Mouse (Mus musculus): ENCODE measurements around the gene Gm20388. TPM values are rescaled to one million over a fixed set of nuclear protein-coding genes. Genes with fewer than 3 reads are reported as not detected.
A peak's percentile ranks its signal among the peaks of the same experiment; 100 is the strongest.

The Gm20388 gene
- polyA plus RNA-seq, 1 experiment, result 10.6 TPM

DNA sequence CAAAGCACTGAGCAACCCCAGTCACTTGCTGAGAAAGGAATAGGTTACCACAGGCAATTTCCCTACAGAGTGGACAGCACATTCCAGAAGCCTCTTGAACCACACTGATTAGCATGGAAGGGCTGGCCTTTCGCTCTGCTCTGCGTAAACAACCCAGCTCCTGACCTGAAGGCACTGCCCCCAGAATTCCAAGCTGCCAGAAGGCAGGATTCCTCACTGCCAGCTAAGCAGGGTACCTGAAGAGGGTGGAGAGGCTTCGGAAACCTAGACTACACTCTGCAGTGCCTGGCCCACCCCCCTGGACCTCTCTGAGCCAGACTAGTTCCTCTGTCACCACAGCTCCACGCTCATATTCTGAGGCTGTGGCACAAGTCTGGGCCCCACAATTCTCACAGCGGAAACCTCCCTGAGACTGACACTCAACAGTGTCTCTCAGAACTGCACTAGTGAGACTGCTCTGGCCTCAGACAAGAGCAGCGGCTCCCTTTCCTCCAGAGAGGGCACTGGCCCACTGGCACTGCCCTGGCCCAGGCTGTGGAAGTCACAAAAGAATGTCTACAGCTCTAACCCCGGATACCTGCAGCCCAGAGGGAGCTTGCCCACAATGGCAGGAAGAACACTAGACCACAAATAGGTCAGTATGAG, 2616.0 kb downstream of the Gm20388 start:
- no peak overlapping the region for H3K27ac ChIP-seq (ENCODE audit: control insufficient read depth, insufficient read depth, low read depth, low read length, poor library complexity)
- WGBS, result 61% methylated on average over 7 of the region's 7 CpGs
- TF ChIP-seq POLR2A (IDR thresholded peaks at IDR 0.05; ENCODE audit: borderline replicate concordance, control insufficient read depth, low read depth, low read length), result no peak
- TF ChIP-seq CTCF (IDR thresholded peaks at IDR 0.05; ENCODE audit: control insufficient read depth, insufficient read depth, low read length), result no peak
- H3K4me1 ChIP-seq (ENCODE audit: control insufficient read depth, insufficient read depth, low read length), result peaks cover 3% of the 10 kb centered on the region; the same call in 1 of the 2 replicates
- H3K4me3 ChIP-seq (replicated peaks; ENCODE audit: control insufficient read depth, low read depth, low read length), result no peak overlapping the region

- WGBS, result 93% methylated on average over 3 of the region's 3 CpGs
- no peak overlapping the region for H3K27ac ChIP-seq (ENCODE audit: control insufficient read depth, insufficient read depth, low read depth, low read length, poor library complexity)
- TF ChIP-seq CTCF (IDR thresholded peaks at IDR 0.05; ENCODE audit: control insufficient read depth, insufficient read depth, low read length) (no peak), POLR2A (IDR thresholded peaks at IDR 0.05; ENCODE audit: borderline replicate concordance, control insufficient read depth, low read depth, low read length) (no peak)
- peaks cover 3% of the 10 kb centered on the region; the same call in 1 of the 2 replicates for H3K4me1 ChIP-seq (ENCODE audit: control insufficient read depth, insufficient read depth, low read length)
- H3K4me3 ChIP-seq (replicated peaks; ENCODE audit: control insufficient read depth, low read depth, low read length), result no peak overlapping the region
Observed at GRCm38 (mm10) chr8:122527937-122528336, 2617.3 kb downstream of the Gm20388 start.

- WGBS, result 89% methylated on average over 4 of the region's 4 CpGs
- TF ChIP-seq POLR2A (IDR thresholded peaks at IDR 0.05; ENCODE audit: borderline replicate concordance, control insufficient read depth, low read depth, low read length) (no peak), CTCF (IDR thresholded peaks at IDR 0.05; ENCODE audit: control insufficient read depth, insufficient read depth, low read length) (no peak)
- Histone ChIP-seq H3K4me1 (ENCODE audit: control insufficient read depth, insufficient read depth, low read length) (no peaks in the 10 kb centered on the region; the same call in 1 of the 2 replicates), H3K27ac (ENCODE audit: control insufficient read depth, insufficient read depth, low read depth, low read length, poor library complexity) (no peak overlapping the region), H3K4me3 (replicated peaks; ENCODE audit: control insufficient read depth, low read depth, low read length) (no peak overlapping the region)
Observed at GRCm38 (mm10) chr8:122529159-122529558, 2618.5 kb downstream of the Gm20388 start.

GRCm38 (mm10) chr8:122531312-122531711, 2620.7 kb downstream of the Gm20388 start:
- H3K27ac ChIP-seq (ENCODE audit: control insufficient read depth, insufficient read depth, low read depth, low read length, poor library complexity), result no peak overlapping the region
- TF ChIP-seq CTCF (IDR thresholded peaks at IDR 0.05; ENCODE audit: control insufficient read depth, insufficient read depth, low read length) (no peak), POLR2A (IDR thresholded peaks at IDR 0.05; ENCODE audit: borderline replicate concordance, control insufficient read depth, low read depth, low read length) (no peak)

GRCm38 (mm10) chr8:122537033-122537432, 2626.4 kb downstream of the Gm20388 start:
- H3K27ac ChIP-seq (ENCODE audit: control insufficient read depth, insufficient read depth, low read depth, low read length, poor library complexity), result peak overlapping the region; percentile 84
- TF ChIP-seq CTCF (IDR thresholded peaks at IDR 0.05; ENCODE audit: control insufficient read depth, insufficient read depth, low read length), result no peak
- no peak for TF ChIP-seq POLR2A (IDR thresholded peaks at IDR 0.05; ENCODE audit: borderline replicate concordance, control insufficient read depth, low read depth, low read length)
- no peak overlapping the region for H3K4me3 ChIP-seq (replicated peaks; ENCODE audit: control insufficient read depth, low read depth, low read length)
- WGBS, result 74% methylated on average over 6 of the region's 6 CpGs
- peaks cover 5% of the 10 kb centered on the region for H3K4me1 ChIP-seq (ENCODE audit: control insufficient read depth, insufficient read depth, low read length)

More at GRCm38 (mm10) chr8:122531312-122531711, 2620.7 kb downstream of the Gm20388 start:
- WGBS, result 91% methylated on average over 8 of the region's 8 CpGs
- no peaks in the 10 kb centered on the region for H3K4me1 ChIP-seq (ENCODE audit: control insufficient read depth, insufficient read depth, low read length)
- no peak overlapping the region for H3K4me3 ChIP-seq (replicated peaks; ENCODE audit: control insufficient read depth, low read depth, low read length)

DNA sequence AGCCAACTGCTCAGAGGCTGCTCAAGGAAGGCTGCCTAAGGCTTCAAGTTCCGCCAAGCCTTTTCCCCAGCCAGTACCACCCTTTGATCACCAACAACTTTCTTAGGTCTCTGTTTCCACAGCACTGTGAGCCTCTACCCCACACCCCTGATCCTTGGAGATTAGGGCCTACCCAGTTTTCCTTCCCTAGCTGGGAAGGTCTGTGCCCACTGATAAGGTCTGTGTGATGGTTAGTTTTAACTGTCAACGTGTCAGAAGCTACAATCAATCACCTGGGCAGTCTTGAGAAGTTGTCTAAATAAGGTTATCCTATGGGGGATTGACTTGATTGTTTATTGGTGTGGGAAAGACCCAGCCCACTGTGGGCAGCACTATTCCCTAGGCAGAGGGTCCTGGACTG, 2627.2 kb downstream of the Gm20388 start:
- Histone ChIP-seq H3K4me3 (replicated peaks; ENCODE audit: control insufficient read depth, low read depth, low read length) (no peak overlapping the region), H3K4me1 (ENCODE audit: control insufficient read depth, insufficient read depth, low read length) (peaks cover 5% of the 10 kb centered on the region), H3K27ac (ENCODE audit: control insufficient read depth, insufficient read depth, low read depth, low read length, poor library complexity) (peak overlapping the region; percentile 84)
- TF ChIP-seq CTCF (IDR thresholded peaks at IDR 0.05; ENCODE audit: control insufficient read depth, insufficient read depth, low read length) (no peak), POLR2A (IDR thresholded peaks at IDR 0.05; ENCODE audit: borderline replicate concordance, control insufficient read depth, low read depth, low read length) (no peak)
- WGBS, result 47% methylated on average over 2 of the region's 2 CpGs

DNA sequence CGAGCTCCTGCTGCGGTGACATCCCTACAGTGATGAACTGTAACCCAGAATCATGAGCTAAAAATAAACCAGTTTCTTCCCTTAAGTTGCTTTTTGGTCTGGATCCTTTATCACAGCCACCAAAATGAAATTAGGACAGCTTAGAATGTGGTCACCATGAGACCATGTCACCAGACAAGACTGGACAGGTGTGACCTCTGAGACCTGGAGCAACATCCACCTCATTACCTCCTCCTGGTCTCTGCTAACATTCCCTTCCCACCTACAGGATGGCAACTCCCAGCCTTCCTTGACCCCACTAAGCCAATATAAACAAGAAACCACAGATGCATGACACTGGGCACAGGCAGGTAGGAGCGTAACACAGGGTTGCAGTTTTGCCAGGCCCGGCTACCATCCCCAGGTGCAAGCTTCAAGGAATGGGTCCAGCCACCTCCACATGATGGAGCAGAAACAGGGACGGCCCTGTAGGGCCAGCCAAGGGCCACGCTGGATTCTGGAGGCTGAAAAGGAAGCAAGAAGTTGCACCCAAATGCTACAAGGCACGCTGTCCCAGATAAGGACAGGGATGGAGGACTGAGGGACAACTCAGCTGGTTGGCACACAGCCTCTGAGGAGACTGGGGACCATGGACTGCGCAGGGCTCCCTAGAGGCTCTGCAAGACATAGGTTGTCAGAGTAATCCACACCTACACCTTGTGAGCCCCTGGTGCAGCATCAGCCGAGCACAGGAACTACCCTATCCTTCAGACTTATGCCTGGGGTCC, 2627.9 kb downstream of the Gm20388 start:
- Histone ChIP-seq H3K4me3 (replicated peaks; ENCODE audit: control insufficient read depth, low read depth, low read length) (no peak overlapping the region), H3K4me1 (ENCODE audit: control insufficient read depth, insufficient read depth, low read length) (peaks cover 5% of the 10 kb centered on the region), H3K27ac (ENCODE audit: control insufficient read depth, insufficient read depth, low read depth, low read length, poor library complexity) (peak overlapping the region; percentile 38)
- no peak for TF ChIP-seq POLR2A (IDR thresholded peaks at IDR 0.05; ENCODE audit: borderline replicate concordance, control insufficient read depth, low read depth, low read length)
- TF ChIP-seq CTCF (IDR thresholded peaks at IDR 0.05; ENCODE audit: control insufficient read depth, insufficient read depth, low read length), result no peak
- WGBS, result 72% methylated on average over 9 of the region's 9 CpGs

DNA sequence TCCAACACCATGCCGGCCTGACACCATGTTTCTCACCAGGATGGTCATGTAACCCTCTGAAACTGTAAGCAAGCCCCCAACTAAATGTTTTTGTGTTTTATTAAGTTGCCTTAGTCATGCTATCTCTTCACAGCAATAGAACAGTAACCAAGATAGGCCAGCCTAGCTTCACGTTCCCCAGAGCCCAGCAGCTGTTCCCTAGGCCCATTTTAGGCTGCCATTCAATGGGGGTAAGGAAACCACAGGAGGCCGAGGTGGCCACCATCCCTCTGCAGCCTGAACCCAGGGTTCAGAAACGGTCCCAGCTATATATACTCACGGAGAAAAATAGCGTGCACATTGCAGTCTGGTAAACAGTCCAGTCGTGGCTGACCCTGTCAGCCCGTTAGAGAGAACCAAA, 2633.5 kb downstream of the Gm20388 start:
- 85% methylated on average over 8 of the region's 8 CpGs for WGBS
- no peak for TF ChIP-seq POLR2A (IDR thresholded peaks at IDR 0.05; ENCODE audit: borderline replicate concordance, control insufficient read depth, low read depth, low read length)
- no peak overlapping the region for H3K27ac ChIP-seq (ENCODE audit: control insufficient read depth, insufficient read depth, low read depth, low read length, poor library complexity)
- H3K4me1 ChIP-seq (ENCODE audit: control insufficient read depth, insufficient read depth, low read length), result peaks cover 15% of the 10 kb centered on the region
- no peak overlapping the region for H3K4me3 ChIP-seq (replicated peaks; ENCODE audit: control insufficient read depth, low read depth, low read length)

Data from bone marrow, adult 2 months (tissue).